Comparison of ENCODE assay signal across 15 mouse cellular contexts in the genomic region with DNA sequence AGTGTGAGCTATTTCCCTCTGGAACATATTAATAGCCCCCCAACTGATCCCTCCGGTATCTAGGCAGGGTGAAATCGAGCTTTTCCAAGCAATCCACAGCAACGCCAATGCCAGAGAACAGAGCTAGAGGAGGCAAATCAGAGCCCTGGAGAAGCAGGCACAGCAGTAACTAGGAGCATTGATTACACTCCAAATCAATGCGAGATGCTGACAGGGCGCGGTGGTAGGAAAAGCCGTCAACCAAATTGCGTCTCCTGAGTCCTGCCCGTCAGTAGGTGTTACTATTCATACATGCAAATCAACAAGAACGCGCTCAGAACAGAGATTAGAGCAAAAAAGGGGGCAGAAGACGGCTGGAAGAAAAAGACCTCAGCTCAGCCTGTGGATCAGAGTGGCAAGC.
A peak's percentile ranks its signal among the peaks of the same experiment; 100 is the strongest.
DNase-seq lines count a peak whose midpoint lies in the region; ATAC-seq lines count a peak whose summit lies in the region.
"Had no signal": no experiment of that assay in that cellular context is flagged by ENCODE, and none has a peak within 500 bp of the region (broad histone marks: within the 10 kb centered on the region; RNA-seq: fewer than 3 reads in every experiment).

No protein-coding gene starts in this region.

- H3K4me2 ChIP-seq in hindbrain, embryonic 11.5 days (replicated peaks; ENCODE audit: low read depth, low read length) = no peak overlapping the region
- H3K4me2 ChIP-seq in hindbrain, embryonic 16.5 days (ENCODE audit: low read length) = peak overlapping the region; percentile 47
- H3K4me2 ChIP-seq: heart, embryonic 12.5 days; limb, embryonic 12.5 days had no signal

- WGBS in hindbrain, embryonic 11.5 days = 58% methylated on average over 12 of the region's 12 CpGs
- 64% methylated on average over 12 of the region's 12 CpGs for WGBS in hindbrain, embryonic 10.5 days
- 39% methylated on average over 12 of the region's 12 CpGs for WGBS in hindbrain, embryonic 16.5 days

- H3K36me3 ChIP-seq in hindbrain, embryonic 11.5 days (ENCODE audit: control insufficient read depth, insufficient read depth, low read length) = no peaks in the 10 kb centered on the region
- no peaks in the 10 kb centered on the region for H3K36me3 ChIP-seq in hindbrain, embryonic 10.5 days
- no peaks in the 10 kb centered on the region for H3K36me3 ChIP-seq in hindbrain, embryonic 16.5 days (ENCODE audit: control insufficient read depth, insufficient read depth, low read length)
- H3K36me3 ChIP-seq: heart, embryonic 12.5 days; limb, embryonic 12.5 days had no signal

- H3K4me3 ChIP-seq in hindbrain, embryonic 11.5 days (ENCODE audit: low read depth, low read length) = no peak overlapping the region
- H3K4me3 ChIP-seq in hindbrain, embryonic 10.5 days = no peak overlapping the region
- peak overlapping the region; percentile 28 for H3K4me3 ChIP-seq in hindbrain, embryonic 16.5 days (ENCODE audit: low read length)
- H3K4me3 ChIP-seq: gastrocnemius, adult 2 months; heart, embryonic 12.5 days; limb, embryonic 12.5 days had no signal

- no peak overlapping the region for H3K9ac ChIP-seq in hindbrain, embryonic 11.5 days (ENCODE audit: low read depth, low read length)
- no peak overlapping the region; the same call in 1 of the 2 replicates for H3K9ac ChIP-seq in hindbrain, embryonic 16.5 days (ENCODE audit: low read depth, low read length)
- H3K9ac ChIP-seq: heart, embryonic 12.5 days; limb, embryonic 12.5 days had no signal

- H3K9me3 ChIP-seq in hindbrain, embryonic 11.5 days (ENCODE audit: control insufficient read depth, low read length) = no peaks in the 10 kb centered on the region
- no peaks in the 10 kb centered on the region for H3K9me3 ChIP-seq in hindbrain, embryonic 10.5 days
- H3K9me3 ChIP-seq in hindbrain, embryonic 16.5 days (ENCODE audit: control insufficient read depth, low read length) = no peaks in the 10 kb centered on the region; the same call in 1 of the 2 replicates
- H3K9me3 ChIP-seq: heart, embryonic 12.5 days had no signal

- DNase-seq in hindbrain, embryonic 11.5 days (ENCODE audit: low spot score) = peak; percentile 5
- DNase-seq in hindbrain, embryonic 10.5 days (ENCODE audit: low spot score) = no peak
- DNase-seq in right cerebral cortex, adult 2 months (ENCODE audit: low spot score in 2 of 2) = peak; percentile 18 to 26
- no peak for DNase-seq in right cerebral cortex, postnatal 14 days
- DNase-seq in right cerebral cortex, postnatal 4 days = peak; percentile 7
- DNase-seq in kidney, adult 8-10 months = no peak
- DNase-seq in gastrocnemius, postnatal 25 days = no peak
- DNase-seq: adrenal gland, postnatal 10 days; gastrocnemius, adult 2 months; kidney, postnatal 14 days; thymus, postnatal 25 days had no signal

- ATAC-seq in hindbrain, embryonic 11.5 days (ENCODE audit: low FRiP score) = peak; percentile 56
- ATAC-seq in hindbrain, embryonic 16.5 days = peak; percentile 83
- ATAC-seq: inflammation-experienced regulatory T-cells, adult 6 months had no signal

- no peaks in the 10 kb centered on the region for H3K4me1 ChIP-seq in hindbrain, embryonic 11.5 days (replicated peaks; ENCODE audit: control insufficient read depth, insufficient read depth, low read length)
- H3K4me1 ChIP-seq in hindbrain, embryonic 10.5 days (replicated peaks) = no peaks in the 10 kb centered on the region
- no peaks in the 10 kb centered on the region for H3K4me1 ChIP-seq in hindbrain, embryonic 16.5 days (ENCODE audit: control insufficient read depth, insufficient read depth, low read depth, low read length)
- H3K4me1 ChIP-seq: heart, embryonic 12.5 days; limb, embryonic 12.5 days had no signal

- no peak overlapping the region for H3K27ac ChIP-seq in hindbrain, embryonic 11.5 days (ENCODE audit: low read depth, low read length)
- no peak overlapping the region for H3K27ac ChIP-seq in hindbrain, embryonic 10.5 days
- peak overlapping the region; percentile 45 for H3K27ac ChIP-seq in hindbrain, embryonic 16.5 days (ENCODE audit: low read depth, low read length)
- H3K27ac ChIP-seq: gastrocnemius, adult 2 months; limb, embryonic 12.5 days had no signal

- H3K27me3 ChIP-seq in hindbrain, embryonic 11.5 days (ENCODE audit: control insufficient read depth, insufficient read depth, low read length) = no peaks in the 10 kb centered on the region
- H3K27me3 ChIP-seq in hindbrain, embryonic 10.5 days (ENCODE audit: insufficient read depth, poor library complexity, severe bottlenecking) = no peaks in the 10 kb centered on the region
- H3K27me3 ChIP-seq in hindbrain, embryonic 16.5 days (replicated peaks; ENCODE audit: control insufficient read depth, insufficient read depth, low read length) = no peaks in the 10 kb centered on the region
- H3K27me3 ChIP-seq: heart, embryonic 12.5 days; limb, embryonic 12.5 days had no signal

Comparison
In these comparisons a context has a peak if more than half of its experiments do, and no peak if none do; other contexts are left out.
1. DNase-seq: peak in hindbrain, embryonic 11.5 days (single experiment), right cerebral cortex, adult 2 months (2 of 2) and right cerebral cortex, postnatal 4 days (single experiment); none in hindbrain, embryonic 10.5 days (single experiment), right cerebral cortex, postnatal 14 days (single experiment), kidney, adult 8-10 months (0 of 2) and gastrocnemius, postnatal 25 days (single experiment).